Mouse (Mus musculus) hindbrain, embryonic 11.5 days (tissue): ENCODE data around the gene Kcne2. TPM values are rescaled to one million over a fixed set of nuclear protein-coding genes. Genes with fewer than 3 reads are reported as not detected.

ENCODE experiments used
- ATAC-seq: fragments of 200-750 bp; cut with Nextera tagmentation; 2 replicates; pipeline ENCODE4 v1.8.0; 2017; ENCODE audit warnings: mild to moderate bottlenecking, moderate TSS enrichment, moderate library complexity; ENCODE audit not compliant: low FRiP score
- DNase-seq: peaks from one replicate; pipeline ENCODE4 v3.0.0-alpha.2; 2015; ENCODE audit warnings: low spot score
- H3K27ac ChIP-seq: fragments of 300-500 bp; sonication (generic); 2 replicates; pipeline ENCODE4 v1.5.1; 2014; ENCODE audit warnings: mild to moderate bottlenecking, low read depth, low read length
- H3K27me3 ChIP-seq: fragments of 300-500 bp; sonication (generic); 2 replicates; pipeline ENCODE4 v1.6.1; 2014; ENCODE audit warnings: mild to moderate bottlenecking, low read length, moderate library complexity, mixed read lengths; ENCODE audit not compliant: control insufficient read depth, insufficient read depth
- H3K36me3 ChIP-seq: fragments of 300-500 bp; sonication (generic); 2 replicates; pipeline ENCODE4 v1.6.1; 2014; ENCODE audit warnings: mild to moderate bottlenecking, low read length, moderate library complexity, mixed read lengths; ENCODE audit not compliant: control insufficient read depth, insufficient read depth
- H3K4me1 ChIP-seq: fragments of 300-500 bp; sonication (generic); replicated peaks from 2 replicates; pipeline ENCODE4 v1.6.1; 2014; ENCODE audit warnings: low read length, mixed read lengths; ENCODE audit not compliant: control insufficient read depth, insufficient read depth
- H3K4me2 ChIP-seq: fragments of 300-500 bp; sonication (generic); replicated peaks from 2 replicates; pipeline ENCODE4 v1.6.1; 2014; ENCODE audit warnings: mild to moderate bottlenecking, low read depth, low read length
- H3K4me3 ChIP-seq: fragments of 300-500 bp; sonication (generic); 2 replicates; pipeline ENCODE4 v1.5.1; 2014; ENCODE audit warnings: low read depth, low read length
- H3K9ac ChIP-seq: fragments of 300-500 bp; sonication (generic); 2 replicates; pipeline ENCODE4 v1.6.1; 2014; ENCODE audit warnings: low read depth, low read length
- H3K9me3 ChIP-seq: fragments of 300-500 bp; sonication (generic); 2 replicates; pipeline ENCODE4 v1.6.1; 2016; ENCODE audit warnings: low read length; ENCODE audit not compliant: control insufficient read depth
- WGBS: fragments of 180-500 bp; shearing (Covaris S2); extraction: QIAGEN DNeasy Blood & Tissue Kit; methylation state at CpG from one replicate; pipeline ENCODE4 v1.1.7; 2014; 5-methylcytosine and 5-hydroxymethylcytosine counted together
- polyA plus RNA-seq: library from polyadenylated mRNA; unstranded; fragments of >200 nt; fragmentation: Nextera tagmentation; extraction: Ambion mirVana; gene quantifications from 2 replicates; pipeline ENCODE4 v1.2.1, GENCODE M21; 2014

Gene Kcne2
- polyA plus RNA-seq, 1 experiment from 2014 or later = 14.7 TPM

- ATAC-seq (peak; percentile 75), DNase-seq (no peak)
- no peaks in the 10 kb centered on the region for H3K36me3 ChIP-seq
- peak overlapping the region; percentile 72 for H3K4me2 ChIP-seq
- H3K27me3 ChIP-seq = no peaks in the 10 kb centered on the region
- under 1% methylated on average over 12 of the region's 12 CpGs for WGBS
- no peaks in the 10 kb centered on the region for H3K9me3 ChIP-seq
- no peak overlapping the region for H3K27ac ChIP-seq
- peak overlapping the region; percentile 60 for H3K4me3 ChIP-seq
- H3K4me1 ChIP-seq = no peaks in the 10 kb centered on the region
- peak overlapping the region; percentile 83 for H3K9ac ChIP-seq
Observed at GRCm38 (mm10) chr16:92301412-92301806, 9.2 kb downstream of the Kcne2 start.

GRCm38 (mm10) chr16:92301989-92302388, 9.8 kb downstream of the Kcne2 start:
- no peaks in the 10 kb centered on the region for H3K27me3 ChIP-seq
- DNase-seq (peak; percentile 14), ATAC-seq (no peak)
- H3K36me3 ChIP-seq = no peaks in the 10 kb centered on the region
- peak overlapping the region; percentile 83 for H3K9ac ChIP-seq
- peak overlapping the region; percentile 72 for H3K4me2 ChIP-seq
- H3K9me3 ChIP-seq = no peaks in the 10 kb centered on the region
- H3K4me1 ChIP-seq = no peaks in the 10 kb centered on the region
- WGBS = 40% methylated on average over 5 of the region's 5 CpGs
- peak overlapping the region; percentile 60 for H3K4me3 ChIP-seq
- H3K27ac ChIP-seq = no peak overlapping the region

- Histone ChIP-seq H3K27me3 (no peaks in the 10 kb centered on the region), H3K9me3 (no peaks in the 10 kb centered on the region), H3K4me3 (no peak overlapping the region; the same call in 1 of the 2 replicates), H3K36me3 (no peaks in the 10 kb centered on the region), H3K4me1 (no peaks in the 10 kb centered on the region), H3K4me2 (no peak overlapping the region), H3K27ac (no peak overlapping the region), H3K9ac (peak overlapping the region; percentile 5; the same call in 1 of the 2 replicates)
- 77% methylated on average over 5 of the region's 5 CpGs for WGBS
- DNase-seq (peak; percentile 7), ATAC-seq (no peak)
Observed at GRCm38 (mm10) chr16:92302506-92302905, 10.3 kb downstream of the Kcne2 start.

DNA sequence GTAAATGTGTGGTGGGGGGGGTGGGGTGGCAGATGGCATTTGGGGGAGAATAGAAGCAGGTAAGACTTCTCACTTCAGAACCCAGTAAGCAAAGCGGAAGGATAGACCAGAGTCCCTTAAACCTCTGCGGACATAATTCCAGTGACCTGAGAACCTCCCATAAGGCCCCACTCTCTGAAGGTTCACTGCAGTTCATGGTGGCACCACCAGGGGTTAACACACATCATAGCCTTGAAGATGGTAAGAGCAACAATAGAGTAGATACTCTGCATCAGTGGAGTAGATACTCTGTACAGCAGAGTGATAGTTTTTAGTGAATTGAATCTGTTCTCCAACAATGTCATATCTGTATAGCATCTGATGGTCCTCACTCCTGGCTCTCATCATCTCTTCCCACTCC, 13.3 kb downstream of the Kcne2 start:
- Histone ChIP-seq H3K36me3 (no peaks in the 10 kb centered on the region), H3K27ac (no peak overlapping the region), H3K4me2 (no peak overlapping the region), H3K9ac (no peak overlapping the region), H3K4me3 (no peak overlapping the region), H3K9me3 (no peaks in the 10 kb centered on the region), H3K4me1 (no peaks in the 10 kb centered on the region), H3K27me3 (no peaks in the 10 kb centered on the region)
- ATAC-seq (no peak), DNase-seq (peak; percentile 49)
- WGBS = 95% methylated on average over 2 of the region's 2 CpGs

- H3K27me3 ChIP-seq = no peaks in the 10 kb centered on the region
- H3K4me3 ChIP-seq = no peak overlapping the region
- H3K9me3 ChIP-seq = no peaks in the 10 kb centered on the region
- no peak for DNase-seq
- no peak overlapping the region for H3K27ac ChIP-seq
- no peak for ATAC-seq
- no peaks in the 10 kb centered on the region for H3K4me1 ChIP-seq
- H3K9ac ChIP-seq = no peak overlapping the region
- WGBS = 91% methylated on average over 3 of the region's 3 CpGs
- H3K36me3 ChIP-seq = peaks cover 3% of the 10 kb centered on the region; the same call in 1 of the 2 replicates
- no peak overlapping the region for H3K4me2 ChIP-seq
Observed at GRCm38 (mm10) chr16:92307947-92308346, 15.8 kb downstream of the Kcne2 start.

- H3K9me3 ChIP-seq = no peaks in the 10 kb centered on the region
- DNase-seq = no peak
- peaks cover 3% of the 10 kb centered on the region; the same call in 1 of the 2 replicates for H3K36me3 ChIP-seq
- H3K4me2 ChIP-seq = no peak overlapping the region
- no peak overlapping the region for H3K27ac ChIP-seq
- H3K27me3 ChIP-seq = no peaks in the 10 kb centered on the region
- no peaks in the 10 kb centered on the region for H3K4me1 ChIP-seq
- H3K4me3 ChIP-seq = no peak overlapping the region
- ATAC-seq = no peak
- no peak overlapping the region for H3K9ac ChIP-seq
- 55% methylated on average over 4 of the region's 4 CpGs for WGBS
Observed at GRCm38 (mm10) chr16:92309126-92309525, 16.9 kb downstream of the Kcne2 start.

GRCm38 (mm10) chr16:92313953-92314741, 22.0 kb downstream of the Kcne2 start:
- H3K9ac ChIP-seq = no peak overlapping the region
- H3K9me3 ChIP-seq = no peaks in the 10 kb centered on the region
- no peak overlapping the region for H3K27ac ChIP-seq
- H3K4me1 ChIP-seq = no peaks in the 10 kb centered on the region
- no peak overlapping the region for H3K4me3 ChIP-seq
- peaks cover 3% of the 10 kb centered on the region; the same call in 1 of the 2 replicates for H3K36me3 ChIP-seq
- ATAC-seq (peak; percentile 74), DNase-seq (peak; percentile 75)
- no peak overlapping the region for H3K4me2 ChIP-seq
- H3K27me3 ChIP-seq = no peaks in the 10 kb centered on the region
- WGBS = 45% methylated on average over 13 of the region's 13 CpGs

DNA sequence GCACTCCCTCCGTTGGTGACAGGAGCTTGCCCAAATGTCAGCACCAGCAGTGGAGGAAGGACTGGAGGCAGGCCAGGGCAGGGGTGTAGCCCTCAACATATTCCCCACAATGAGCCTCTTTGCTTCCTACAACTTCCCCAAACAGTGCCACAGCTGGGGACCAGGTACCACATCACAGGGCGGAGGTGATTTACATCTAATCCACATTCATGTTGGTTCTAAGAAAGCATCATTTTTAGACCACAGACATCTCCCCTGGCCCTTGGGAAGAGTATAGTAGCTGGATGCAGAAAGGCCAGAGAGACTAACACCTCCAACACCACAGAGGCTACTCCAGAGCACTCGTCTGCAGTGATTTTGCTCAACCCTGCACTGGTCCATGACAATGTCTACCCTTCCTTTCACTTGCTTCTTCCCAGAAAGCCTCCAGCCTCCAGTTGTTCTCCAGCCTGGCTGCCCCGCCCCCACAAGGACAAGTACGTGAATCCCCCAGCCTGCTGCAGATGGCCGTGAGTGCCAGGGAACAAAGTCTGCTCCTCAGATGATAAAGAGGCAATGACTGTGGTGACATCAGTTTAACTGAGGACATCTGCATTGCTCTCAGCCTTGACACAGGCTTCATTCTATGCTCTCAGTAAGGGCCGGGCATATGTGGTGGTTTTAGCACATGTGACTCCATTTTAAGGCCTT, 24.0 kb downstream of the Kcne2 start:
- H3K36me3 ChIP-seq = peaks cover 3% of the 10 kb centered on the region; the same call in 1 of the 2 replicates
- DNase-seq (no peak), ATAC-seq (no peak)
- H3K4me1 ChIP-seq = no peaks in the 10 kb centered on the region
- 75% methylated on average over 7 of the region's 7 CpGs for WGBS
- H3K4me3 ChIP-seq = no peak overlapping the region
- H3K9me3 ChIP-seq = no peaks in the 10 kb centered on the region
- no peak overlapping the region for H3K27ac ChIP-seq
- H3K9ac ChIP-seq = no peak overlapping the region
- H3K4me2 ChIP-seq = no peak overlapping the region
- no peaks in the 10 kb centered on the region for H3K27me3 ChIP-seq
